Mouse (Mus musculus): ENCODE results near the gene Grin2d.

GRCm38 (mm10) chr7:45805941-45806340 is 72.2 kb downstream of the Grin2d start:
- no peak for TF ChIP-seq CTCF (conservative IDR thresholded peaks at IDR 0.05 in 1 of 2, IDR thresholded peaks at IDR 0.05 in 1 of 2; ENCODE audit: low read depth in 2 of 2, low read length in 2 of 2)
- no peak for TF ChIP-seq POLR2A (IDR thresholded peaks at IDR 0.05; ENCODE audit: low read depth, low read length)
- no peak for TF ChIP-seq TBP (conservative IDR thresholded peaks at IDR 0.05; ENCODE audit: low read depth, low read length)
- TF ChIP-seq USF2 (conservative IDR thresholded peaks at IDR 0.05; ENCODE audit: low read depth, low read length), result no peak
- TF ChIP-seq BHLHE40 (IDR thresholded peaks at IDR 0.05; ENCODE audit: low read depth, low read length), result no peak
- no peak for TF ChIP-seq JUND (conservative IDR thresholded peaks at IDR 0.05; ENCODE audit: low read depth, low read length)
- TF ChIP-seq SIN3A (IDR thresholded peaks at IDR 0.05; ENCODE audit: low read length), result no peak
- no peak for TF ChIP-seq NRF1 (IDR thresholded peaks at IDR 0.05; ENCODE audit: low read depth, low read length)
- TF ChIP-seq MXI1 (IDR thresholded peaks at IDR 0.05; ENCODE audit: low read depth, low read length), result no peak
- no peak for TF ChIP-seq NELFE (IDR thresholded peaks at IDR 0.05; ENCODE audit: low read depth, low read length)
- no peak for TF ChIP-seq ELF1 (IDR thresholded peaks at IDR 0.05; ENCODE audit: low read depth, low read length)
- TF ChIP-seq ZMIZ1 (IDR thresholded peaks at IDR 0.05; ENCODE audit: low read depth, low read length), result no peak
- TF ChIP-seq JUN (IDR thresholded peaks at IDR 0.05; ENCODE audit: insufficient read depth, low read depth, low read length), result no peak

All from CH12.LX (cell line).